Mouse (Mus musculus): Measurements from ENCODE around the gene Kcna1. TPM values are rescaled to one million over a fixed set of nuclear protein-coding genes. Genes with fewer than 3 reads are reported as not detected.

The Kcna1 gene
- total RNA-seq (2012; rRNA removed): not detected in 2 replicates
- not detected in 2 replicates for total RNA-seq (2014; rRNA removed)
- not detected in 2 replicates for polyA plus RNA-seq (2012; ENCODE audit: insufficient read length, low read depth)

- DNase-seq (ENCODE audit: extremely low read depth): no peak
- H3K4me2 ChIP-seq (ENCODE audit: insufficient read depth, low read depth, poor library complexity, severe bottlenecking): no peak within 1 kb of the TSS
- H3K9ac ChIP-seq (ENCODE audit: insufficient read depth, low read depth): no peak within 1 kb of the TSS
- no peak within 1 kb of the TSS for H3K4me3 ChIP-seq (replicated peaks in 1 of 3; ENCODE audit: low read depth in 2 of 3, low read length in 2 of 3, poor library complexity in 1 of 3)
- H3K9me3 ChIP-seq (replicated peaks; ENCODE audit: low read length): no peaks in the 10 kb centered on the region
- H3K36me3 ChIP-seq (replicated peaks in 1 of 2; ENCODE audit: control insufficient read depth in 1 of 2, insufficient read depth in 1 of 2, low read length in 1 of 2): no peaks in the 10 kb centered on the region
- no peaks in the 10 kb centered on the region for H3K4me1 ChIP-seq (ENCODE audit: control insufficient read depth in 1 of 2, insufficient read depth in 2 of 2)
- no peak within 1 kb of the TSS for H3K27ac ChIP-seq (ENCODE audit: insufficient read depth, low read depth)
- TF ChIP-seq POLR2AphosphoS2 (IDR thresholded peaks at IDR 0.05; ENCODE audit: low read depth, low read length) (no peak), KAT2A (IDR thresholded peaks at IDR 0.05; ENCODE audit: insufficient replicate concordance, low read length) (no peak)
- in situ Hi-C loops (cut with MboI; ENCODE audit: low pct_ligation_motif_present, low pct_unique_long_range_greater_than_20kb, low sequenced_read_pairs) (no loop called here), dilution Hi-C loops (cut with MboI; ENCODE audit: extremely low pct_ligation_motif_present, extremely low pct_unique_long_range_greater_than_20kb, low sequenced_read_pairs) (no loop called here)
- H3K79me2 ChIP-seq (replicated peaks; ENCODE audit: control insufficient read depth, extremely low read depth, insufficient read depth, poor library complexity, severe bottlenecking): no peaks in the 10 kb centered on the region
- peaks cover 90% of the 10 kb centered on the region for H3K27me3 ChIP-seq (replicated peaks)
These were observed at the start of gene Kcna1 for GRCm38 (mm10) chr6:126646381-126646780. Kcna1 (minus strand) TSS chr6:126646384.

GRCm38 (mm10) chr6:126687120-126687519 is 40.9 kb upstream of the Kcna1 start:
- Histone ChIP-seq H3K79me2 (replicated peaks; ENCODE audit: control insufficient read depth, extremely low read depth, insufficient read depth, poor library complexity, severe bottlenecking) (no peaks in the 10 kb centered on the region), H3K27me3 (replicated peaks) (peaks cover 70% of the 10 kb centered on the region), H3K4me1 (ENCODE audit: control insufficient read depth in 1 of 2, insufficient read depth in 2 of 2) (0 out of 4 replicates have a peak, but pooled peaks cover 2 to 4% of the 10 kb centered on the region in 2 experiments), H3K9ac (ENCODE audit: insufficient read depth, low read depth) (no peak overlapping the region), H3K36me3 (replicated peaks in 1 of 2; ENCODE audit: control insufficient read depth in 1 of 2, insufficient read depth in 1 of 2, low read length in 1 of 2) (no peaks in the 10 kb centered on the region), H3K9me3 (replicated peaks; ENCODE audit: low read length) (peaks cover 2% of the 10 kb centered on the region), H3K4me3 (replicated peaks in 1 of 3; ENCODE audit: low read depth in 2 of 3, low read length in 2 of 3, poor library complexity in 1 of 3) (no peak overlapping the region), H3K4me2 (ENCODE audit: insufficient read depth, low read depth, poor library complexity, severe bottlenecking) (no peak overlapping the region), H3K27ac (ENCODE audit: insufficient read depth, low read depth) (no peak overlapping the region)
- no peak for DNase-seq (ENCODE audit: extremely low read depth)
- in situ Hi-C loops (cut with MboI; ENCODE audit: low pct_ligation_motif_present, low pct_unique_long_range_greater_than_20kb, low sequenced_read_pairs): no loop called here
- TF ChIP-seq MEF2A (IDR thresholded peaks at IDR 0.05; ENCODE audit: borderline replicate concordance, low read depth, low read length) (no peak), ZNF384 (IDR thresholded peaks at IDR 0.05; ENCODE audit: low read depth, low read length) (no peak), MYC (IDR thresholded peaks at IDR 0.05; ENCODE audit: low read depth, low read length) (no peak), RCOR1 (conservative IDR thresholded peaks at IDR 0.05; ENCODE audit: low read depth, low read length) (no peak), ELF1 (IDR thresholded peaks at IDR 0.05; ENCODE audit: low read depth, low read length) (no peak), CHD1 (IDR thresholded peaks at IDR 0.05; ENCODE audit: low read depth, low read length) (no peak)
- dilution Hi-C loops (cut with MboI; ENCODE audit: extremely low pct_ligation_motif_present, extremely low pct_unique_long_range_greater_than_20kb, low sequenced_read_pairs): no loop called here

DNA sequence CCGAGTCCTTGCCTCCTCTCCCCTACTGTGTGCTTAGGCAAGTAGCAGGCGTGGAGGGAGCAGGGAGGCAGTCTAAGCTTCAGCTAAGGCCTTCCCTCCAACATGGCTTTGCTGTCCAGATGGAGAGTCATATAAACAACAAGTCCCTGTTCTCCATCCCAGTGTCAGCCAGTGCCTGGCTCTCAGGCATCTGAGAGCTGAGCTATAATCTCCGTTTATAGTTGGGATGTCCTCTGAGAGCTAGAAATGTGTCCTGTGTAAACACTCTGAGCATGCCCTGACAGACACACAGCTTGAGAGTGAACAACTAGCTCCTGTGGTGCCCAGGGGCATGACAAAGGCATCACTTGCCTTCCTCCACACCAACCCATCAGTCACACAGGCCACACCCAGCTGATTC is 39.0 kb upstream of the Kcna1 start:
- Histone ChIP-seq H3K27me3 (replicated peaks) (peaks cover 72% of the 10 kb centered on the region), H3K36me3 (replicated peaks in 1 of 2; ENCODE audit: control insufficient read depth in 1 of 2, insufficient read depth in 1 of 2, low read length in 1 of 2) (no peaks in the 10 kb centered on the region), H3K4me1 (ENCODE audit: control insufficient read depth in 1 of 2, insufficient read depth in 2 of 2) (0 out of 4 replicates have a peak, but pooled peaks cover 2 to 4% of the 10 kb centered on the region in 2 experiments), H3K9ac (ENCODE audit: insufficient read depth, low read depth) (no peak overlapping the region), H3K4me3 (replicated peaks in 1 of 3; ENCODE audit: low read depth in 2 of 3, low read length in 2 of 3, poor library complexity in 1 of 3) (no peak overlapping the region), H3K4me2 (ENCODE audit: insufficient read depth, low read depth, poor library complexity, severe bottlenecking) (no peak overlapping the region), H3K9me3 (replicated peaks; ENCODE audit: low read length) (no peaks in the 10 kb centered on the region), H3K27ac (ENCODE audit: insufficient read depth, low read depth) (no peak overlapping the region), H3K79me2 (replicated peaks; ENCODE audit: control insufficient read depth, extremely low read depth, insufficient read depth, poor library complexity, severe bottlenecking) (no peaks in the 10 kb centered on the region)
- in situ Hi-C loops (cut with MboI; ENCODE audit: low pct_ligation_motif_present, low pct_unique_long_range_greater_than_20kb, low sequenced_read_pairs) (no loop called here), dilution Hi-C loops (cut with MboI; ENCODE audit: extremely low pct_ligation_motif_present, extremely low pct_unique_long_range_greater_than_20kb, low sequenced_read_pairs) (no loop called here)
- no peak for DNase-seq (ENCODE audit: extremely low read depth)
- TF ChIP-seq NRF1 (IDR thresholded peaks at IDR 0.05; ENCODE audit: low read depth, low read length): no peak
- TF ChIP-seq ZMIZ1 (IDR thresholded peaks at IDR 0.05; ENCODE audit: low read depth, low read length): no peak
- no peak for TF ChIP-seq CTCF (conservative IDR thresholded peaks at IDR 0.05 in 1 of 2, IDR thresholded peaks at IDR 0.05 in 1 of 2; ENCODE audit: low read depth in 2 of 2, low read length in 2 of 2)
- no peak for TF ChIP-seq MAZ (IDR thresholded peaks at IDR 0.05; ENCODE audit: low read depth, low read length)
- TF ChIP-seq MAFK (IDR thresholded peaks at IDR 0.05; ENCODE audit: insufficient replicate concordance, low read length): no peak
- TF ChIP-seq POLR2A (IDR thresholded peaks at IDR 0.05; ENCODE audit: low read depth, low read length): no peak
- TF ChIP-seq CHD2 (IDR thresholded peaks at IDR 0.05; ENCODE audit: low read length): no peak
- no peak for TF ChIP-seq MAX (IDR thresholded peaks at IDR 0.05; ENCODE audit: low read length)
- TF ChIP-seq TBP (conservative IDR thresholded peaks at IDR 0.05; ENCODE audit: low read depth, low read length): no peak
